Mouse (Mus musculus) ES-Bruce4 (cell line): ENCODE measurements around the gene Gm38392.

Source experiments
- CTCF ChIP-seq: IDR thresholded peaks from one replicate; pipeline ENCODE4 v1.8.1; 2011; ENCODE audit warnings: low read depth, low read length
- EP300 ChIP-seq: IDR thresholded peaks from 2 replicates; pipeline ENCODE4 v1.6.1; 2011; ENCODE audit warnings: low read depth, low read length; ENCODE audit not compliant: insufficient read depth
- POLR2A ChIP-seq: IDR thresholded peaks from one replicate; pipeline ENCODE4 v1.8.1; 2011; ENCODE audit warnings: low read length; ENCODE audit not compliant: insufficient read depth

DNA sequence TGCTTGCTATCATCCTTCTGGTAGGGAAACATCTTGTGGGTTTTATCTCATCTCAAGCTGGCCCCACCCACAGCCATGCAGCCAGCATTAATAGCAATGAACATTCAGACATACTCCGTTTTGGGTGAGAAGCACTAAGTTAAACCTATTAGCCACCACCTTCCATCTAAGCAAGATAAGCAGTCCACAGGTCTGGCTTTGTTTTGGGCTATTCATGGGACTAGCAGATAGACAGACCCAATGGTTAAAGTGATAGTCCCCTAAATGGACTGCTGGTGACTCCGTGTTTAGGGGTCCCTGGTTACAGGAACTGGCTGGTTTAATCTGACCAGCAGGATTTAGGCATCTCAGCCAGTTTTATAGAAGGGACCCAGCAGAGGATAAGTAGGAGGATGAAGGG lies 74.0 kb downstream of the Gm38392 start:
- no peak for TF ChIP-seq CTCF
- no peak for TF ChIP-seq POLR2A
- TF ChIP-seq EP300, result no peak
